Mouse (Mus musculus): ENCODE results near the gene Vps33b.

DNA sequence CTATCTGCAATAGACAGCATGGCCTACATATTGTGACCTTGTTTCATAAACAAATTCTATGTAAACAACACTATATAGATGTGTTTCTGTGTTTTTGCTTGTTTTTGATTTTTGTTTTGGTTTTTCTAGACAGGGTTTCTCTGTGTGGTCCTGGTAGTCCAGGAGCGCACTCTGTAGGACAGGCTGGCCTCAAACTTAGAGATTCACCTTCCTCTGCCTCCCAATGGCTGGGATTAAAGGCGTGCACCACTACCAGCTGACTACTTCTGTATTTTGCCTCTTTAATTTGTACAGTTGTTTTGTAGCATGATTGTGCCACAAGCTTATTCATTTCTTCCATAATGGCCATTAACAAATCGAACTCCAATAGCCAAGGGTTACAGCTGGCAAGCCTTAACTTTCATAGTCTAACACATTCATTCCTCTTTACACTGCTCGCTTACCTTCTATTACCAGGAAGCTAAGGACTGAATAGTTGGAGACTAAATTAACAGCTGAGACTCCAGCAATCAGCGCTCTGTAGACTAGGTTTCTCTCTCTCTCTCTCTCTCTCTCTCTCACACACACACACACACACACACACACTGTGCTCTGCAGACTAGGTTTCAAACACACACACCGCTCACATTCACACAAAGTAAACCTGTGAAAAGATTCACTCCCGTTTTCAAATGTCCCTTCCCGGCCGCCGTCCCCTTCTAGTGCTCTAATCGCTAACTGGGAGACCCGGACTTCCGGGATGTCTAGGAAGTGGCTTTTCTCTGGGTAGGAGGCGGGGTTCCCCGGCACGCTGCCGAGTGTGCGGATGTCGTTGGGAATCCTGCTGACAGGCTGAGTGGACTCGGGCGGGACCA is at the start of gene Vps33b:
- TF ChIP-seq CTCF (IDR thresholded peaks at IDR 0.05) (no peak), EP300 (IDR thresholded peaks at IDR 0.05) (peak; percentile 74)
